Mouse (Mus musculus): ENCODE results near the gene Prkca.

DNA sequence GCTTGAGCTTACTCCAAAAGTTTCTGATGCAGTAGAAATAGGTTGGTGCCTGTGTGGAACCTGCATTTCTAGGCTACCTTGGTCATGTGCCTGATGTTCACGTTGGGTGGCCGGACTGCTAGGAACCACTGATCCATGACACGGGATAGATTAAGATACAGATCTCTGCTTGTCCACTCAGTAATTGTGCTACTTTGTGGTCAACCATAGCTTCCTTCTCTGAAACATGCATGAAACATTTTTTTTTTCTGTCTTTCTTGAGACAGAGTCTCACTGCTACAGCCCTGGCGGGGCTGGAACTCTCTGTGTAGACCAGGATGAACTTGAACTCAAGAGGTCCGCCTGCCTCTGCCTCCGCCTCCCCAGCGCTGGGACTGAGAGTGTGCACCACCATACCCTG lies 33.1 kb upstream of the Prkca start:
- TF ChIP-seq HCFC1 (IDR thresholded peaks at IDR 0.05; ENCODE audit: borderline replicate concordance, insufficient read depth, low read length) (no peak), CHD2 (IDR thresholded peaks at IDR 0.05; ENCODE audit: low read depth, low read length) (no peak)
